Mouse (Mus musculus): ENCODE results near the gene Sh3kbp1. TPM values are rescaled to one million over a fixed set of nuclear protein-coding genes. Genes with fewer than 3 reads are reported as not detected.

Gene Sh3kbp1
- polyA plus RNA-seq, 1 experiment from 2014 or later, result 42.5 TPM

GRCm38 (mm10) chrX:159737344-159737743, 110.3 kb downstream of the Sh3kbp1 start:
- Histone ChIP-seq H3K4me2 (no peak overlapping the region), H3K27me3 (ENCODE audit: insufficient read depth, low read length) (no peaks in the 10 kb centered on the region), H3K4me1 (ENCODE audit: insufficient read depth) (no peaks in the 10 kb centered on the region), H3K9me3 (ENCODE audit: low read depth, low read length) (no peaks in the 10 kb centered on the region), H3K9ac (no peak overlapping the region), H3K36me3 (ENCODE audit: insufficient read depth) (no peaks in the 10 kb centered on the region), H3K4me3 (ENCODE audit: low read depth, low read length) (no peak overlapping the region), H3K27ac (ENCODE audit: low read depth) (no peak overlapping the region)
- ATAC-seq (ENCODE audit: insufficient read depth), result no peak
- WGBS, result 83% methylated on average over 1 of the region's 1 CpGs
- no peak for DNase-seq
- no peak for TF ChIP-seq CTCF (IDR thresholded peaks at IDR 0.05; ENCODE audit: low read depth)

DNA sequence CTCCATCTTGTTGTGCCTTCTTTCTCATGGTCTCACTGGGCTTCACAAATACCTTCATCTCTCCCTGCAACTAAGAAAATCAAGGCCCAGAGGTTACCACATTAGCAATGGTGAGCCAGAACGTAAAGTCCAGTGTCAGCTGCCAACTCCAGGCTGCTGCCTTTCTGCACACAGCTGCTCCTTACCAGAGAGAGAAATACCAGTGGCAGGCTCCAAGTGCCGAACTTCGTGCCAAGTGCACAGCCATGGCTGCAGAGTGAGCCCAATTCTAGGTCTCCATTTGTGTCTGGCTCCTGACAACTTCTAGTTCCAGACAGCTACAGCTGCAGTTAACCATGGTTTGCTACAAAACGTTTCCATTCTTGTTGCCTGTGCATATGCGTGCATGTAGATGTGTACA, 117.0 kb downstream of the Sh3kbp1 start:
- Histone ChIP-seq H3K4me2 (no peak overlapping the region), H3K4me3 (ENCODE audit: low read depth, low read length) (no peak overlapping the region), H3K27me3 (ENCODE audit: insufficient read depth, low read length) (no peaks in the 10 kb centered on the region), H3K9me3 (ENCODE audit: low read depth, low read length) (no peaks in the 10 kb centered on the region), H3K4me1 (ENCODE audit: insufficient read depth) (no peaks in the 10 kb centered on the region), H3K27ac (ENCODE audit: low read depth) (no peak overlapping the region), H3K9ac (no peak overlapping the region), H3K36me3 (ENCODE audit: insufficient read depth) (no peaks in the 10 kb centered on the region)
- 44% methylated on average over 5 of the region's 5 CpGs for WGBS
- TF ChIP-seq CTCF (IDR thresholded peaks at IDR 0.05; ENCODE audit: low read depth), result no peak
- peak; percentile 63 for DNase-seq
- ATAC-seq (ENCODE audit: insufficient read depth), result peak; percentile 83

- 33% methylated on average over 3 of the region's 3 CpGs for WGBS
- peak; percentile 25 for DNase-seq
- Histone ChIP-seq H3K4me1 (ENCODE audit: insufficient read depth) (no peaks in the 10 kb centered on the region), H3K27me3 (ENCODE audit: insufficient read depth, low read length) (no peaks in the 10 kb centered on the region), H3K36me3 (ENCODE audit: insufficient read depth) (no peaks in the 10 kb centered on the region), H3K4me2 (no peak overlapping the region), H3K4me3 (ENCODE audit: low read depth, low read length) (no peak overlapping the region), H3K9ac (no peak overlapping the region), H3K27ac (ENCODE audit: low read depth) (no peak overlapping the region), H3K9me3 (ENCODE audit: low read depth, low read length) (no peaks in the 10 kb centered on the region)
- TF ChIP-seq CTCF (IDR thresholded peaks at IDR 0.05; ENCODE audit: low read depth), result no peak
- ATAC-seq (ENCODE audit: insufficient read depth), result peak; percentile 21; the same call in 1 of the 2 replicates
Observed at GRCm38 (mm10) chrX:159744620-159745019, 117.5 kb downstream of the Sh3kbp1 start.

GRCm38 (mm10) chrX:159751834-159752233, 124.8 kb downstream of the Sh3kbp1 start:
- no peaks in the 10 kb centered on the region for H3K4me1 ChIP-seq (ENCODE audit: insufficient read depth)
- WGBS, result 43% methylated on average over 1 of the region's 1 CpGs
- ATAC-seq (ENCODE audit: insufficient read depth), result peak; percentile 60; the same call in 1 of the 2 replicates
- TF ChIP-seq CTCF (IDR thresholded peaks at IDR 0.05; ENCODE audit: low read depth), result peak; percentile 70
- no peak overlapping the region for H3K4me2 ChIP-seq
- DNase-seq, result peak; percentile 73
- H3K36me3 ChIP-seq (ENCODE audit: insufficient read depth), result no peaks in the 10 kb centered on the region
- H3K4me3 ChIP-seq (ENCODE audit: low read depth, low read length), result no peak overlapping the region
- no peaks in the 10 kb centered on the region for H3K9me3 ChIP-seq (ENCODE audit: low read depth, low read length)
- no peak overlapping the region for H3K9ac ChIP-seq
- H3K27me3 ChIP-seq (ENCODE audit: insufficient read depth, low read length), result no peaks in the 10 kb centered on the region
- H3K27ac ChIP-seq (ENCODE audit: low read depth), result no peak overlapping the region

GRCm38 (mm10) chrX:159756261-159756660, 129.2 kb downstream of the Sh3kbp1 start:
- DNase-seq (no peak), ATAC-seq (ENCODE audit: insufficient read depth) (no peak)
- no peaks in the 10 kb centered on the region for H3K27me3 ChIP-seq (ENCODE audit: insufficient read depth, low read length)
- H3K27ac ChIP-seq (ENCODE audit: low read depth), result no peak overlapping the region
- H3K4me3 ChIP-seq (ENCODE audit: low read depth, low read length), result no peak overlapping the region
- H3K9ac ChIP-seq, result no peak overlapping the region
- H3K9me3 ChIP-seq (ENCODE audit: low read depth, low read length), result no peaks in the 10 kb centered on the region
- no peaks in the 10 kb centered on the region for H3K36me3 ChIP-seq (ENCODE audit: insufficient read depth)
- no peak overlapping the region for H3K4me2 ChIP-seq
- H3K4me1 ChIP-seq (ENCODE audit: insufficient read depth), result no peaks in the 10 kb centered on the region
- no peak for TF ChIP-seq CTCF (IDR thresholded peaks at IDR 0.05; ENCODE audit: low read depth)

GRCm38 (mm10) chrX:159756901-159757821, 130.1 kb downstream of the Sh3kbp1 start:
- no peaks in the 10 kb centered on the region for H3K4me1 ChIP-seq (ENCODE audit: insufficient read depth)
- no peak overlapping the region for H3K4me2 ChIP-seq
- no peaks in the 10 kb centered on the region for H3K9me3 ChIP-seq (ENCODE audit: low read depth, low read length)
- H3K9ac ChIP-seq, result no peak overlapping the region
- H3K27ac ChIP-seq (ENCODE audit: low read depth), result no peak overlapping the region
- no peaks in the 10 kb centered on the region for H3K27me3 ChIP-seq (ENCODE audit: insufficient read depth, low read length)
- no peaks in the 10 kb centered on the region for H3K36me3 ChIP-seq (ENCODE audit: insufficient read depth)
- 88% methylated on average over 7 of the region's 7 CpGs for WGBS
- TF ChIP-seq CTCF (IDR thresholded peaks at IDR 0.05; ENCODE audit: low read depth), result no peak
- no peak overlapping the region for H3K4me3 ChIP-seq (ENCODE audit: low read depth, low read length)
- DNase-seq (no peak), ATAC-seq (ENCODE audit: insufficient read depth) (no peak)

DNA sequence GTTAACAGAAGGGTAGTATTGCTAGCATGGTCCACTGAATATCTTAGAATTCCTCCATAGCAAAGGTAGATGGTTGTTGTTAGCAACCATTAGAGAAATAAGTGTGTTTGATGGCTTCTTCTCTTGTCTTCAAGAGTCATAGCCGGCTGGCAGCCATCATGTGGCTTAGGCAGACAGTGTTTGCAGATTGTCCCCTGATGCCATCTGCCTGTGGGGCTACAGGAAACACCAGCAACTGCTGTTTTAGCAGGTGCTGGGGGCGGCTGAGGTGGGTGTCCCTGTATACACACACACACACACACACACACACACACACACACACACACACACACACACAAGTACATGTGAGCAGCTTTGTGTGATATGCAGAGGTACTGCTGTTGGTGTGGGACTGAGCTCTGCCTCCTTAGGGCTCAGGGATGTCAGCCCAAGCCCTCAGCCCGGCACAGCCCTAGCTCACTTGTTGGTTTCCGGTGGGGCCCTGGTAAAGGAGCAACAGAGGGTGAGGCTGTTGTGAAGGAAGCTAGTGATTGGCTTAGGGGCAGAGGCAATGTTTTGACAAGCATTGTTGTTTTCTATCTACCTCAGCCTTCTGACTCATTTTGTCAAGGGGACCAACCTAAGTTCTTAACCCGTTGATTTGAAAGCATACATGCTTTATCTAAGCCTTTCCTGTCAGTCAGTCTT, 130.9 kb downstream of the Sh3kbp1 start:
- no peak for ATAC-seq (ENCODE audit: insufficient read depth)
- no peak overlapping the region for H3K4me3 ChIP-seq (ENCODE audit: low read depth, low read length)
- no peak for TF ChIP-seq CTCF (IDR thresholded peaks at IDR 0.05; ENCODE audit: low read depth)
- H3K4me2 ChIP-seq, result no peak overlapping the region
- H3K9me3 ChIP-seq (ENCODE audit: low read depth, low read length), result no peaks in the 10 kb centered on the region
- H3K36me3 ChIP-seq (ENCODE audit: insufficient read depth), result no peaks in the 10 kb centered on the region
- H3K27me3 ChIP-seq (ENCODE audit: insufficient read depth, low read length), result no peaks in the 10 kb centered on the region
- 80% methylated on average over 5 of the region's 5 CpGs for WGBS
- H3K4me1 ChIP-seq (ENCODE audit: insufficient read depth), result no peaks in the 10 kb centered on the region
- no peak overlapping the region for H3K27ac ChIP-seq (ENCODE audit: low read depth)
- DNase-seq, result no peak
- H3K9ac ChIP-seq, result no peak overlapping the region

Measured in lung, embryonic 14.5 days (tissue).